Mouse (Mus musculus) adrenal gland, postnatal 36 days (tissue): ENCODE data around the gene Thtpa. TPM values are rescaled to one million over a fixed set of nuclear protein-coding genes. Genes with fewer than 3 reads are reported as not detected.
A peak's percentile ranks its signal among the peaks of the same experiment; 100 is the strongest.

Source experiments
- DNase-seq, 2 experiments: peaks; one replicate each; pipeline ENCODE4 v3.0.0; 2021; ENCODE audit warnings: mixed read lengths in 1 of 2
- total RNA-seq, 2 experiments: library from RNA; stranded (reverse); gene quantifications; 2 replicates each; pipeline ENCODE4 v1.2.3; 2021

Gene Thtpa
- total RNA-seq, 2 experiments from 2014 or later, result 12.9 to 18.6 TPM

GRCm38 (mm10) chr14:55139313-55139712 is 44.7 kb downstream of the Thtpa start:
- no peak for DNase-seq

GRCm38 (mm10) chr14:55146324-55146723 is 51.7 kb downstream of the Thtpa start:
- DNase-seq, result no peak

- DNase-seq, result peak; percentile 31 to 49
These were observed 52.3 kb downstream of the Thtpa start for GRCm38 (mm10) chr14:55146829-55147401.

- peak; percentile 67 to 79 for DNase-seq
These were observed 53.9 kb downstream of the Thtpa start for GRCm38 (mm10) chr14:55148363-55148915.

Other genes with a start within 250 kb of the Thtpa start
- 10 to 100 TPM; 12.2 to 16.5 TPM for gene Homez, start 223.8 kb upstream of the Thtpa start, total RNA-seq
- gene Ppp1r3e, start 217.2 kb upstream of the Thtpa start, total RNA-seq, result 10 to 100 TPM; 17.8 to 19.2 TPM
- 10 to 100 TPM; 54.3 to 57.2 TPM for gene Bcl2l2, start 211.4 kb upstream of the Thtpa start, total RNA-seq
- 1 to 10 TPM in 1 of 2 experiments, not detected in 1; 2.0 TPM for gene Gm20521, start 211.3 kb upstream of the Thtpa start, total RNA-seq
- gene Pabpn1, start 202.3 kb upstream of the Thtpa start, total RNA-seq, result 100 to 1,000 TPM; 167 to 173 TPM
- gene Slc22a17, start 181.7 kb upstream of the Thtpa start, total RNA-seq, result 10 to 100 TPM; 28.0 to 37.6 TPM
- 1 to 10 TPM; 2.5 to 3.0 TPM for gene Efs, start 168.7 kb upstream of the Thtpa start, total RNA-seq
- gene Il25, start 162.1 kb upstream of the Thtpa start, total RNA-seq, result not detected
- under 1 TPM; 0.46 to 0.83 TPM for gene Cmtm5, start 158.5 kb upstream of the Thtpa start, total RNA-seq
- not detected for gene Myh6, start 127.9 kb upstream of the Thtpa start, total RNA-seq
- gene Gm17428, start 117.9 kb upstream of the Thtpa start, total RNA-seq, result not detected
- under 1 TPM in 1 of 2 experiments, not detected in 1; 0.49 TPM for gene Myh7, start 100.2 kb upstream of the Thtpa start, total RNA-seq
- 10 to 100 TPM; 34.6 to 44.8 TPM for gene Ngdn, start 79.3 kb upstream of the Thtpa start, total RNA-seq
- 1 to 10 TPM; 4.9 to 8.8 TPM for gene Zfhx2, start 2.5 kb upstream of the Thtpa start, total RNA-seq
- gene Ap1g2, start 11.8 kb downstream of the Thtpa start, total RNA-seq, result 10 to 100 TPM; 23.5 to 27.2 TPM
- gene Jph4, start 22.2 kb downstream of the Thtpa start, total RNA-seq, result 1 to 10 TPM; 2.2 to 2.3 TPM
- gene Dhrs2, start 127.2 kb downstream of the Thtpa start, total RNA-seq, result not detected